Mouse (Mus musculus): Measurements from ENCODE around the gene Pqbp1.
A peak's percentile ranks its signal among the peaks of the same experiment; 100 is the strongest.
"Not testable (repeated sequence)": the region's sequence is repeated elsewhere in the genome, so short reads cannot be mapped to it uniquely, and the experiment has no call there.

Pqbp1 gene

DNA sequence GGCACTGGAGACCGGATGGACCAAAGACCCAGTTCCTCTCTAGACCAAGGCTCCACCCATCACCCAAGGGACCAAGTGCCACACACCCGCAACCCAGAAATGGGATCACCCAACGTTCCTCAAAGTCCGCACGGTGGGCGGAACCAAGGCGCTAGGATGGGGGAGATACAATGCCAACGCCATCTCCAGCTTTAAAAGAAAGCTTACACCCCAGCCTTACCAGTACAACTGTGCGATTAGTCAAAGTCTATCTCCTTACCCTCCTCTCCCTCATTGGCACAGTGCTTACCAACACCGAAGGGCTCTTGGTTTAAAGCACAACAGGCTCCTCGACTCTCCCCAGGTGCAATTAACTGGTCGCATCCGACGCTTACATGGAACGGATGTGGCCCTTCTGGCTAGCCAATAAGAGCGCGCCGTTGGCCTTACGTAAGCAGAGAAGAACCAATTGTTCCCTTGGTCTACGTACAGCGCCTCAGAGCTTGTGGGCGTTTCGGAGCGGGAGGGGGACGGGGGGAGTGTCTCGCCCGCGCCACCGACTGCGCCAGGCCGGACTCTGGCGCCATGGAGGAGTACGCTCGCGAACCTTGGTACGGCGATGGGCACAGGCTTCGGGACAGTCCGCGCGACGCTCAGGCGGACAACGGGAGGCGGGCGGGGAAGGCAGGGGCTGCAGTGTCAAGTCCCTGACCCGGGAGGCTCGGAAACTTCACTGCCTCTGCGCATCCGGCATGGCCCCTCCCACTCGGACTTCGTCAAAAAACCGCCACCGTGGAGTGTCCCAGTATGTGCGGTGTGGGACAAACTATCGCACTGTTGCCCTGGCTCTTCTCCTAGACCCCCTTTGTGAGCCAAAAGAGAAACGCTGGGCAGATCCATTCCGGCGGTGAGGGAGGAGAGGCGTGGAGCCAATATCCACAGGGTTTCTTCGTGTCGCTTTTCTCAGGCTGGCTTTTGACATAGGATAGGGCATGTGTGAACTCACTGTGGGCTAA lies at the start of gene Pqbp1, which contains the start of gene Timm17b:
Gene Pqbp1, minus strand, starts transcription at position 390 of the 995 bp plus-strand sequence.
Gene Timm17b, plus strand, starts transcription at position 478 of the 995 bp plus-strand sequence.
- DNase-seq (ENCODE audit: low read depth): peak; percentile 80

- peak; percentile 86 for DNase-seq (ENCODE audit: low read depth)
These were observed 48.9 kb upstream of the Pqbp1 start for GRCm38 (mm10) chrX:7947900-7948492.

DNA sequence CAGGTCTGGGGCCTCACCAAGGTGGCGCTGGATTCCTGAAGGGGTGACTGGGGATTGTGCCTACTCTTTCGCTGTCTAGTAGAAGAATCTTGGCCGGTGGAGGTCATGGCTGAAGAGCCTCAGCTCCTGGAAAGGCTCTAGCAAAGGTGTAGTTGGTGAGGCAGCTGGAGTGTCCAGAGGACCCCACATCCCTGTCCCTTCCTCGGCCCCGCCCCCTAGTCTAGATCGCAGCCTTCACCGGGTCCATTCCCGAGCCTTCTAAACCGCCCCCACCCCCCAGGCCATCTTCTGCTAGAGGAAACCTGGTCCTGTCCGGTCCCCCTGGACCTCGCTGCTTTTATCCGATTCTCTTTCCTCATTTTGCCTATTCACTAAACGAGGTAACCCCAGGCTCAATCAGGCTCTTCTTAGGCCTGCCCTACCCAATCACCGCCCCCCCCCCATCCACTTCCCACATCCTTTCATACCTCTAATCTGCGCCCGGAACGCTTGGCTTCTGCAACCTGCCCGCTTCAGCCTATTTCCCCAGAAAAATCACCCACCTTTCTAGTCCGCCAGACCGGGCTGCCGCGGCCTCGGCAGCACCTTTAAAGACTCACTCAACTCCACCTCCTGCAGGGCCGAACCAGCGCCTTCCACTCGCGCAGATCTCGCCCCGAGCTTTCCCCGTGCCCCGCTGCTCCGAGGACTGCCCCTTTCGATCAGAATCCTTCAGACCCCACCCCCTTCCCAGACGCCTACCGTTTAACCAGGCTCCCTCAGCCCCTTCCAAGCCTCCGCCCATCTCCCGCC lies 48.2 kb upstream of the Pqbp1 start, which contains the start of gene Hdac6:
Gene Hdac6, minus strand, starts transcription at position 782 of the 792 bp plus-strand sequence.
- DNase-seq (ENCODE audit: low read depth): no peak

DNA sequence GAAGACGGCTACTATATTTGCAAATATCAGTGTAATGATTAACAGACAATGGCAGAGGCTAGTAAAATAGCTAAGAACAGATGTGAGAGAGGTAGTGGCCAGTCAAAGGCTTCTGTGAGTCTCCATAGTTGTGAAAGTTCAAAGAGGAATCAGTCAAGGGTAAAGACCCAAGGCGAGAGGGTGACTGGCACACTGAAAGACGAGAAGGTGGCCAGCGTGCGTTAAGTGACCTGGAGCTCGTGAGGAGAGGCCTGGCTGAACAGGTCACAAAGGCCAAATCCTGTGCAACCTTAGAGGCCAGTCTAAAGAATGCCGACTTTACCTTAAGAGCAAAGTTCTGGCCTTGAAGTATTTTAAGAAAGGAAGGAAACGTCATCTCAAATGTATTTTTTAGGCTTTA lies 46.5 kb upstream of the Pqbp1 start:
- no peak for DNase-seq (ENCODE audit: low read depth)

- DNase-seq (ENCODE audit: low read depth): no peak
These were observed 38.6 kb upstream of the Pqbp1 start for GRCm38 (mm10) chrX:7937667-7938066.

DNA sequence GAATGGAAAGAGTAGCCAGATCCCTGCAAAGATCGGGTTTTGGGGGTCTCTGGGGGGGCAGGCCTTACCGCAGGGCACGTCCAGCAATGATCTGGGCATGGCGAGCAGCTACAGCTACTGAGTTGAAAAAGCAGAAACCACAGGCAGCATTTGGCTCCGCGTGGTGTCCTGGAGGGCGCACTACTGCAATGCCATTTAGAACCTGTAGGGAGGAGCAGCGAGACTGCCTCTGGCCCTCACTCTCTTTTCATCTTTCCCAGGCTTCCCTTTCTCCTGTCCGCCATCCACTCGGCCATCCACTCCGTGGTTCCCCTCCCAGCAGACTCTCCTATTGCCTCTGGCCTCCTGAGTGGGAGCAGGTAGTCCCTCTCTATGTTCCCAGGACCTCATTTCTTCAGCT lies 37.8 kb upstream of the Pqbp1 start:
- DNase-seq (ENCODE audit: low read depth): no peak

- no peak for DNase-seq (ENCODE audit: low read depth)
These were observed 29.3 kb upstream of the Pqbp1 start, which contains the start of gene Eras for GRCm38 (mm10) chrX:7928270-7928790. Gene Eras, minus strand, starts transcription at chrX:7928607.

DNA sequence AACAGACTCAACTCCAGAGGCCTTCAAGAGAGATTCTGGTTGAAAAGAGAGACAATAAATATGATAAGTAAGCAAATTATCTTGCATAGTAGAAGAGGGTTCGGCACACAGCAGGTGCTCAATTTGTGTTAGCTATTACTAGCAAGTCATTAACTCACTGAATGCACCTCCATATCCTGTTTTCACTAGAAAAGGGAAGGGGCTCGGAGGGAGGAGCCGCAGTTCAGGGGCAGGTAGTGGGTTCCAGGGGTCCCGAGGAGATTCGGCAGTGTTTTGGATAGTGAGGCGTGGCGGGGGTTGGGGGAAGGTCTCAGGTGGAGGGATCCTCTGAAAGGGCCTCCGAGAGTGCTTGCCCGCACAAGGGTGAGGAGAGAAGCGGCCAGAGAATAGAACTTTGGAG lies 28.0 kb upstream of the Pqbp1 start:
- DNase-seq (ENCODE audit: low read depth): no peak

GRCm38 (mm10) chrX:7926266-7926665 lies 27.2 kb upstream of the Pqbp1 start:
- no peak for DNase-seq (ENCODE audit: low read depth)

- DNase-seq (ENCODE audit: low read depth): no peak
These were observed 23.0 kb upstream of the Pqbp1 start for GRCm38 (mm10) chrX:7922032-7922431.

GRCm38 (mm10) chrX:7919601-7920383 lies 20.7 kb upstream of the Pqbp1 start, which contains the start of gene Pcsk1n:
Gene Pcsk1n, plus strand, starts transcription at chrX:7919822.
- DNase-seq (ENCODE audit: low read depth): no peak

- not testable (repeated sequence) for DNase-seq (ENCODE audit: low read depth)
These were observed 18.9 kb upstream of the Pqbp1 start for GRCm38 (mm10) chrX:7917960-7918359.

DNA sequence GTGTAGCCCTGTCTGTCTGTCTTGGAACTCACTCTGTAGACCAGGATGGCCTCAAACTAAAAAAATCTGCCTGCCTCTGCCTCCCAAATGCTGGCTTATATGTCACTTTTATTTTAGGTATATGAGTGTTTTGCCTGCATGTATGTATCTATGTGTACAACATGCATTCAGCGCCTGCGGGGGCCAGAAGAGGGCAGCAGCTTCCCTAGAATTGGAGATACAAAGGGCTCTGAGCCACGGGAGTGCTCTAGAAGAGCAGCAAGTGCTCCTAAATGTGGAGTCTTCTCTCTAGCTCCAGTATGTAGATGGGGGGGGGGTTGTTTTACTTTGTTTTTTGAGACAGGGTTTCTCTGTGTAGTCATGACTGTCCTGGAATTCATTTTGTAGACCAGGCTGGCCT lies 16.6 kb upstream of the Pqbp1 start:
- DNase-seq (ENCODE audit: low read depth): not testable (repeated sequence)

- DNase-seq (ENCODE audit: low read depth): no peak
These were observed 11.4 kb upstream of the Pqbp1 start for GRCm38 (mm10) chrX:7910473-7910872.

DNA sequence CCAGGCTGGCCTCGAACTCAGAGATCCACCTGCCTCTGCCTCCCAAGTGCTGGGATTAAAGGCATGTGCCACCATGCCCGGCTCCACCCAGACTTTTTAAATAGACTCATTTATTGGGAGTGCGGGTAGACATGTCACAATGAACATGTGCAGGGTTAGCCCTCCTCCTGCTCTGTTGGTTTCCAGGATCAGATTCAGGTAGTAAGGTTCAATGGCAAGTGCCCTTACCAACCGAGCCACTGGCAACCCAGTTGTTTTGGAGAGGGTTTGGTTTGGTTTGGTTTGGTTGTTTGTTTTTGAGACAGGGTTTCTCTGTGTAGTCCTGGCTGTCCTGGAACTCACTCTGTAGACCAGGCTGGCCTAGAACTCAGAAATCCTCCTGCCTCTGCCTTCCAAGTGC lies 10.2 kb upstream of the Pqbp1 start, which contains the start of gene Gm10490:
Gene Gm10490, plus strand, starts transcription at position 301 of the 400 bp plus-strand sequence.
- DNase-seq (ENCODE audit: low read depth): not testable (repeated sequence)

GRCm38 (mm10) chrX:7907735-7908134 lies 8.7 kb upstream of the Pqbp1 start, which contains the start of gene Gm10491:
Gene Gm10491, minus strand, starts transcription at chrX:7907835.
- DNase-seq (ENCODE audit: low read depth): no peak

GRCm38 (mm10) chrX:7904441-7904840 lies 5.4 kb upstream of the Pqbp1 start:
- no peak for DNase-seq (ENCODE audit: low read depth)

DNA sequence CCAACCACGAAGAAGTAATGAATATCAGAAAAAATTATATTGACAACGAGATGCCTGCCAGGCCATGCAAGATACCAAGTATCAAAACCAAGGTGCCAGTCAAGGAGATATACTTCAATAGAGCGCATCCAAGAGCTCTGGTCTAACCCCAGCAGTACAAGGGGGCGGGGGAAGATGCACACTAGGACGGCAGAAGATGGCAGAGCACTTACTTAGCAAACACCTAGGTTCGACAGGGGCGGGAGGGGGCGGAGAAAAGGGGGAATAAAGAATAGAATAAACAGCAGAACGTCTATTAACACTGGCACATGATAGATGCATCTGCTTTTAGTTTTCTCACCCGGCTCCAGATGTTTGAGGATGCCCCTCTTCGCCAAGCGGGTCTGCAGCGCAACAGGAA lies 858 bp downstream of the Pqbp1 start:
- DNase-seq (ENCODE audit: low read depth): no peak

DNA sequence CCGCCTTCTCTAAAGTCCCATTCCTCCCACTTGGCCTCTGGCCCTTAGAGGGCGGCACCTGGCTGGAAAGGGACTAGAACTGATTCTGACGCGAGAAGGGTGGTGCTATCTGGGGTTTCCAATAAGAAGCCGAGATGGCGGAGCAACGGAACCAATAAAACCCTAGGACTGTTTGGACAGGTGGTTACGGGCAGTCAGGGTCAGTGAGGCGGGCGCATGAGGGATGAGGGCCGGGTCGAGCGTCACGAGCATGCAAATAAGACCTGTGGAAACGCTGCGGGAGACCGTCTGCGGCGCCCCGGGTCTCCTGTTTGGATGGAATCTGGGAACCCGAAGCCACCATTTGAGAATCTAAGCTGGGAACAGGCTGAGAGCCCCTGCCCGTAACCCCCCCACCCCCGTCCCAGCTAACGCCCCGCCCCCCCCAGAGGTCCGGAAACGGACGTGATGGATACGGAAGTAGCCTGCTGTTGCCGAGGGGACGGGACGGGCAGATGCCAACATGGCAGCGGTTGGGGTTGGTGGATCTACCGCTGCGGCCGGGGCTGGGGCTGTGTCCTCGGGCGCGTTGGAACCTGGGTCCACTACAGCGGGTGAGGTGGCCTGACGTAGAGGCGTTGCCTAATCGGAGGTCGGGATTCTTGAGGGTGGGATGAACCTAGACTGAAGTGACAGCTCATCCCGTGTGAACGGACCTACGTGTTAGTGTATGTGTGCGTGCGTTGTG lies 15.1 kb downstream of the Pqbp1 start, which contains the start of gene Slc35a2:
Gene Slc35a2, plus strand, starts transcription at position 188 of the 727 bp plus-strand sequence.
- DNase-seq (ENCODE audit: low read depth): peak; percentile 75

GRCm38 (mm10) chrX:7879819-7880218 lies 19.2 kb downstream of the Pqbp1 start:
- no peak for DNase-seq (ENCODE audit: low read depth)

All from c-Kit-positive CD71-positive TER-119-negative erythroid progenitor cells, embryonic 14.5 days (primary cell).